Mouse (Mus musculus) embryonic fibroblast, embryonic 13.5 days (primary cell): ENCODE data around the gene Wasf1. TPM values are rescaled to one million over a fixed set of nuclear protein-coding genes. Genes with fewer than 3 reads are reported as not detected.

ENCODE experiments used
- H3K27ac ChIP-seq: 2 replicates; pipeline ENCODE4 v1.5.1; 2012; ENCODE audit warnings: low read length, control low read depth, inconsistent platforms; ENCODE audit not compliant: insufficient read depth
- H3K4me1 ChIP-seq: 2 replicates; pipeline ENCODE4 v1.6.1; 2011; ENCODE audit warnings: low read length; ENCODE audit not compliant: control insufficient read depth, insufficient read depth
- H3K4me3 ChIP-seq: 2 replicates; pipeline ENCODE4 v1.5.1; 2011; ENCODE audit warnings: mild to moderate bottlenecking, control low read depth, low read length; ENCODE audit not compliant: insufficient read depth
- CTCF ChIP-seq: IDR thresholded peaks from 2 replicates; pipeline ENCODE4 v1.5.1; 2011; ENCODE audit warnings: mild to moderate bottlenecking, control low read depth, low read length, moderate library complexity, borderline replicate concordance; ENCODE audit not compliant: insufficient read depth
- POLR2A ChIP-seq: IDR thresholded peaks from 2 replicates; pipeline ENCODE4 v1.6.1; 2011; ENCODE audit warnings: low read depth, mild to moderate bottlenecking, control low read depth, low read length, moderate library complexity
- polyA plus RNA-seq: library from polyadenylated mRNA; stranded (reverse); fragments of >200 nt; gene quantifications from 2 replicates; pipeline ENCODE4 v1.2.4, GENCODE M21; 2011; ENCODE audit warnings: low read depth; ENCODE audit not compliant: missing spikeins, insufficient read length

The Wasf1 gene
- polyA plus RNA-seq, 1 experiment, result 11.8 TPM

- no peak overlapping the region for H3K27ac ChIP-seq
Observed at GRCm38 (mm10) chr10:40964546-40964945, 81.3 kb downstream of the Wasf1 start.

GRCm38 (mm10) chr10:40968551-40968950 lies 85.3 kb downstream of the Wasf1 start:
- Histone ChIP-seq H3K4me1 (no peaks in the 10 kb centered on the region), H3K27ac (no peak overlapping the region), H3K4me3 (no peak overlapping the region)
- TF ChIP-seq CTCF, result no peak
- TF ChIP-seq POLR2A, result no peak

More at GRCm38 (mm10) chr10:40964546-40964945, 81.3 kb downstream of the Wasf1 start:
- Histone ChIP-seq H3K4me1 (no peaks in the 10 kb centered on the region), H3K4me3 (no peak overlapping the region)
- TF ChIP-seq POLR2A (no peak), CTCF (no peak)

- Histone ChIP-seq H3K4me1 (no peaks in the 10 kb centered on the region), H3K27ac (no peak overlapping the region), H3K4me3 (no peak overlapping the region)
- TF ChIP-seq POLR2A, result no peak
- no peak for TF ChIP-seq CTCF
Observed at GRCm38 (mm10) chr10:40969372-40970033, 86.2 kb downstream of the Wasf1 start.

- Histone ChIP-seq H3K4me1 (no peaks in the 10 kb centered on the region), H3K4me3 (no peak overlapping the region), H3K27ac (no peak overlapping the region)
- TF ChIP-seq POLR2A (no peak), CTCF (no peak)
Observed at GRCm38 (mm10) chr10:40970601-40971245, 87.4 kb downstream of the Wasf1 start.

- Histone ChIP-seq H3K27ac (no peak overlapping the region), H3K4me3 (no peak overlapping the region), H3K4me1 (no peaks in the 10 kb centered on the region)
- TF ChIP-seq POLR2A (no peak), CTCF (no peak)
Observed at GRCm38 (mm10) chr10:40971256-40971655, 88.0 kb downstream of the Wasf1 start.

- H3K4me3 ChIP-seq, result no peak overlapping the region
Observed at GRCm38 (mm10) chr10:40983761-40984160, 100.5 kb downstream of the Wasf1 start.

GRCm38 (mm10) chr10:40984600-40984999 lies 101.3 kb downstream of the Wasf1 start:
- Histone ChIP-seq H3K27ac (no peak overlapping the region), H3K4me3 (no peak overlapping the region), H3K4me1 (no peaks in the 10 kb centered on the region)
- TF ChIP-seq CTCF, result no peak
- no peak for TF ChIP-seq POLR2A

More at GRCm38 (mm10) chr10:40983761-40984160, 100.5 kb downstream of the Wasf1 start:
- TF ChIP-seq CTCF (no peak), POLR2A (no peak)
- H3K4me1 ChIP-seq, result no peaks in the 10 kb centered on the region
- H3K27ac ChIP-seq, result no peak overlapping the region

- H3K4me1 ChIP-seq, result no peaks in the 10 kb centered on the region
- no peak overlapping the region for H3K27ac ChIP-seq
- H3K4me3 ChIP-seq, result no peak overlapping the region
- TF ChIP-seq POLR2A, result no peak
- no peak for TF ChIP-seq CTCF
Observed at GRCm38 (mm10) chr10:40985350-40985749, 102.1 kb downstream of the Wasf1 start.

Other genes with a start within 250 kb of the Wasf1 start
- gene Mettl24, start 200.2 kb upstream of the Wasf1 start, polyA plus RNA-seq, result 0.68 and 1.9 TPM in 2 replicates
- 31.2 and 33.7 TPM in 2 replicates for gene Cdc40, start 164 bp upstream of the Wasf1 start, polyA plus RNA-seq
- gene Gpr6, start 188.8 kb downstream of the Wasf1 start, polyA plus RNA-seq, result not detected in 2 replicates